Mouse (Mus musculus): ENCODE measurements around the gene Gm4952.

DNA sequence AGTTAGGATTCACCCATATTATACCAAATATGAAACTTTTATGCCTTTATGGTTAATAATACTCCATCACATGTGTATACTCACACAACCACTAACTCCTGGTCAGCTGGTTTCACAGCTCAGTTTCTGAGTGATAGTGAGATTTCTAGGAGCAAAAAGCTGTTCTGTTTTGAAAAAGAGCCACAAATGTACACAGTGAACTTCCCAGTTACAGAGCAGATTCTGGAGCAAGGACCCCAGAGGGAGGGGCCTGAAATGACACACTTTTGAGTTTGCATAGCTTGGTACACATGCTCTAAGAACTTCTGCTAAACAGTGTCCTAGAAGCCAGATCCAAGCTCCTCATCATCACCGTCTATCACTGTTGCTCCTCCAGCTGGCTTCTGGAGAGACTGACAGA lies at the start of gene Gm4952:
- no peak for TF ChIP-seq CTCF (IDR thresholded peaks at IDR 0.05; ENCODE audit: borderline replicate concordance, insufficient read depth, low read depth, low read length)
- TF ChIP-seq POLR2A (IDR thresholded peaks at IDR 0.05; ENCODE audit: borderline replicate concordance, insufficient read depth, low read length) = no peak

Measured in cerebellum, adult 2 months (tissue).